In genomic region chr13:73347171-73347570, GRCm38 (mm10) we compare ENCODE assay signal across 21 mouse cellular contexts. TPM values are rescaled to one million over a fixed set of nuclear protein-coding genes. Genes with fewer than 3 reads are reported as not detected.
DNase-seq lines count a peak whose midpoint lies in the region; ATAC-seq and TF ChIP-seq lines count a peak whose summit lies in the region.
"Had no signal": no experiment of that assay in that cellular context is flagged by ENCODE, and none has a peak within 500 bp of the region (broad histone marks: within the 10 kb centered on the region; RNA-seq: fewer than 3 reads in every experiment).

No protein-coding gene starts in this region.

- no peak overlapping the region for H3K4me2 ChIP-seq in heart, embryonic 15.5 days
- no peak overlapping the region for H3K4me2 ChIP-seq in lung, embryonic 15.5 days
- H3K4me2 ChIP-seq in lung, postnatal 0 days (replicated peaks; ENCODE audit: low read depth, low read length): no peak overlapping the region
- H3K4me2 ChIP-seq: embryonic facial prominence, embryonic 12.5 days; forebrain, embryonic 12.5 days; hindbrain, embryonic 15.5 days; intestine, embryonic 15.5 days; liver, embryonic 13.5 days had no signal

- no peak for DNase-seq in heart, adult 18-20 months
- DNase-seq in lung, postnatal 0 days (ENCODE audit: low spot score): no peak
- peak; percentile 86 for DNase-seq in R1 (ENCODE audit: low read depth, low spot score)
- DNase-seq in urinary bladder, postnatal 4 days (ENCODE audit: low spot score in 2 of 2): no peak
- no peak for DNase-seq in gastrocnemius, adult 8-10 months (ENCODE audit: low spot score in 2 of 2)
- DNase-seq: adrenal gland, adult 8-10 months; cerebellum, adult 18-20 months; cerebellum, postnatal 14 days; liver, embryonic 13.5 days; lung, adult 2 months; thymus, postnatal 14 days had no signal

- H3K4me3 ChIP-seq in heart, embryonic 15.5 days: no peak overlapping the region
- H3K4me3 ChIP-seq in lung, embryonic 15.5 days: no peak overlapping the region
- H3K4me3 ChIP-seq in lung, postnatal 0 days (ENCODE audit: low read depth, low read length): no peak overlapping the region
- H3K4me3 ChIP-seq: embryonic facial prominence, embryonic 12.5 days; forebrain, embryonic 12.5 days; hindbrain, embryonic 15.5 days; intestine, embryonic 15.5 days; liver, embryonic 13.5 days had no signal

- no peak for TF ChIP-seq CTCF in lung, postnatal 0 days (IDR thresholded peaks at IDR 0.05)

- no peaks in the 10 kb centered on the region for H3K27me3 ChIP-seq in heart, embryonic 15.5 days
- no peaks in the 10 kb centered on the region for H3K27me3 ChIP-seq in lung, embryonic 15.5 days
- no peaks in the 10 kb centered on the region for H3K27me3 ChIP-seq in lung, postnatal 0 days (replicated peaks; ENCODE audit: insufficient read depth, low read length)
- H3K27me3 ChIP-seq: embryonic facial prominence, embryonic 12.5 days; forebrain, embryonic 12.5 days; hindbrain, embryonic 15.5 days; intestine, embryonic 15.5 days; Patski had no signal

- ATAC-seq in heart, embryonic 15.5 days (replicated peaks; ENCODE audit: insufficient number of reproducible peaks, insufficient read depth, low FRiP score, low read depth): no peak
- no peak for ATAC-seq in lung, embryonic 15.5 days (ENCODE audit: borderline replicate concordance, extremely low read depth, low FRiP score, low TSS enrichment)
- no peak for ATAC-seq in lung, postnatal 0 days
- ATAC-seq: activated CD4-positive, CD25-positive, alpha-beta regulatory T cell, adult 4 months; intestine, embryonic 15.5 days; midbrain, embryonic 16.5 days; Patski had no signal

- no peak overlapping the region for H3K9ac ChIP-seq in heart, embryonic 15.5 days
- no peak overlapping the region for H3K9ac ChIP-seq in lung, embryonic 15.5 days
- H3K9ac ChIP-seq in lung, postnatal 0 days (replicated peaks; ENCODE audit: low read depth): no peak overlapping the region
- H3K9ac ChIP-seq: embryonic facial prominence, embryonic 12.5 days; forebrain, embryonic 12.5 days; hindbrain, embryonic 15.5 days; intestine, embryonic 15.5 days; liver, embryonic 13.5 days had no signal

- H3K9me3 ChIP-seq in heart, embryonic 15.5 days (replicated peaks): no peaks in the 10 kb centered on the region
- no peaks in the 10 kb centered on the region for H3K9me3 ChIP-seq in lung, embryonic 15.5 days
- no peaks in the 10 kb centered on the region for H3K9me3 ChIP-seq in lung, postnatal 0 days (ENCODE audit: low read length)
- H3K9me3 ChIP-seq: embryonic facial prominence, embryonic 12.5 days; forebrain, embryonic 12.5 days; hindbrain, embryonic 15.5 days; intestine, embryonic 15.5 days; liver, embryonic 13.5 days had no signal

- WGBS in heart, embryonic 15.5 days: 59% methylated on average over 3 of the region's 3 CpGs
- 50% methylated on average over 3 of the region's 3 CpGs for WGBS in lung, embryonic 15.5 days
- WGBS in lung, postnatal 0 days: 54% methylated on average over 3 of the region's 3 CpGs

- peak overlapping the region; percentile 77 for H3K27ac ChIP-seq in heart, embryonic 15.5 days
- H3K27ac ChIP-seq in lung, embryonic 15.5 days: peak overlapping the region; percentile 15; the same call in 1 of the 2 replicates
- H3K27ac ChIP-seq in lung, postnatal 0 days (ENCODE audit: low read length): no peak overlapping the region
- H3K27ac ChIP-seq: embryonic facial prominence, embryonic 12.5 days; forebrain, embryonic 12.5 days; hindbrain, embryonic 15.5 days; intestine, embryonic 15.5 days; liver, embryonic 13.5 days; macrophage had no signal

- TF ChIP-seq EP300 in lung, postnatal 0 days (IDR thresholded peaks at IDR 0.05): no peak

- H3K36me3 ChIP-seq in heart, embryonic 15.5 days: no peaks in the 10 kb centered on the region
- no peaks in the 10 kb centered on the region for H3K36me3 ChIP-seq in lung, embryonic 15.5 days
- H3K36me3 ChIP-seq in lung, postnatal 0 days (ENCODE audit: insufficient read depth, low read length): no peaks in the 10 kb centered on the region
- H3K36me3 ChIP-seq: embryonic facial prominence, embryonic 12.5 days; forebrain, embryonic 12.5 days; hindbrain, embryonic 15.5 days; intestine, embryonic 15.5 days; liver, embryonic 13.5 days had no signal

- H3K4me1 ChIP-seq in heart, embryonic 15.5 days (replicated peaks): 0 out of 2 replicates have a peak, but pooled peaks cover 8% of the 10 kb centered on the region
- 0 out of 2 replicates have a peak, but pooled peaks cover 3% of the 10 kb centered on the region for H3K4me1 ChIP-seq in lung, embryonic 15.5 days
- H3K4me1 ChIP-seq in lung, postnatal 0 days (ENCODE audit: insufficient read depth, low read depth, low read length): no peaks in the 10 kb centered on the region
- H3K4me1 ChIP-seq: forebrain, embryonic 12.5 days; hindbrain, embryonic 15.5 days; intestine, embryonic 15.5 days had no signal

RNA-seq across cellular contexts. Expression of gene Ndufs6, which starts 18.8 kb away (rescaled TPM):
- polyA plus RNA-seq in heart, embryonic 15.5 days (2015; fragmentation: Nextera tagmentation; extraction: Ambion mirVana): 637 and 761 TPM in 2 replicates
- total RNA-seq in heart, adult 18-20 months (2021): 1,000 to 10,000 TPM; 1,249 to 1,336 TPM
- polyA plus RNA-seq in lung, embryonic 15.5 days (2015; fragmentation: Nextera tagmentation; extraction: Ambion mirVana): 376 and 415 TPM in 2 replicates
- polyA plus RNA-seq in lung, postnatal 0 days (2015; fragmentation: Nextera tagmentation; extraction: Ambion mirVana): 270 and 333 TPM in 2 replicates
- 100 to 1,000 TPM; 435 to 476 (median 448) TPM for total RNA-seq in gastrocnemius, adult 8-10 months (2022)

RNA-seq across cellular contexts. Expression of gene Mrpl36, which starts 18.9 kb away (rescaled TPM):
- polyA plus RNA-seq in heart, embryonic 15.5 days (2015; fragmentation: Nextera tagmentation; extraction: Ambion mirVana): 117 and 140 TPM in 2 replicates
- total RNA-seq in heart, adult 18-20 months (2021): 10 to 100 TPM; 57.0 to 61.7 TPM
- 130 and 131 TPM in 2 replicates for polyA plus RNA-seq in lung, embryonic 15.5 days (2015; fragmentation: Nextera tagmentation; extraction: Ambion mirVana)
- 99.6 and 103 TPM in 2 replicates for polyA plus RNA-seq in lung, postnatal 0 days (2015; fragmentation: Nextera tagmentation; extraction: Ambion mirVana)
- 10 to 100 TPM; 42.2 to 48.7 (median 46.7) TPM for total RNA-seq in gastrocnemius, adult 8-10 months (2022)
